Mouse (Mus musculus): ENCODE measurements around the gene Sestd1. TPM values are rescaled to one million over a fixed set of nuclear protein-coding genes. Genes with fewer than 3 reads are reported as not detected.
A peak's percentile ranks its signal among the peaks of the same experiment; 100 is the strongest.

Gene Sestd1
- total and polyA plus RNA-seq, 2 experiments from 2014 or later, result 21.0 to 41.3 TPM

- Histone ChIP-seq H3K27me3 (ENCODE audit: insufficient read depth, low read length) (no peaks in the 10 kb centered on the region), H3K27ac (no peak overlapping the region), H3K9me3 (ENCODE audit: low read length) (no peaks in the 10 kb centered on the region), H3K4me1 (ENCODE audit: insufficient read depth, low read length) (peaks cover 19% of the 10 kb centered on the region), H3K9ac (replicated peaks; ENCODE audit: low read length) (no peak overlapping the region), H3K4me3 (ENCODE audit: low read length) (no peak overlapping the region), H3K36me3 (ENCODE audit: insufficient read depth, low read length) (no peaks in the 10 kb centered on the region), H3K4me2 (ENCODE audit: low read depth, low read length) (no peak overlapping the region)
- ATAC-seq (no peak), DNase-seq (ENCODE audit: low spot score) (no peak)
- TF ChIP-seq CTCF (IDR thresholded peaks at IDR 0.05; ENCODE audit: low read depth), result no peak
- WGBS, result 81% methylated on average over 6 of the region's 6 CpGs
Measured at GRCm38 (mm10) chr2:77264550-77264949, 15.8 kb downstream of the Sestd1 start.

DNA sequence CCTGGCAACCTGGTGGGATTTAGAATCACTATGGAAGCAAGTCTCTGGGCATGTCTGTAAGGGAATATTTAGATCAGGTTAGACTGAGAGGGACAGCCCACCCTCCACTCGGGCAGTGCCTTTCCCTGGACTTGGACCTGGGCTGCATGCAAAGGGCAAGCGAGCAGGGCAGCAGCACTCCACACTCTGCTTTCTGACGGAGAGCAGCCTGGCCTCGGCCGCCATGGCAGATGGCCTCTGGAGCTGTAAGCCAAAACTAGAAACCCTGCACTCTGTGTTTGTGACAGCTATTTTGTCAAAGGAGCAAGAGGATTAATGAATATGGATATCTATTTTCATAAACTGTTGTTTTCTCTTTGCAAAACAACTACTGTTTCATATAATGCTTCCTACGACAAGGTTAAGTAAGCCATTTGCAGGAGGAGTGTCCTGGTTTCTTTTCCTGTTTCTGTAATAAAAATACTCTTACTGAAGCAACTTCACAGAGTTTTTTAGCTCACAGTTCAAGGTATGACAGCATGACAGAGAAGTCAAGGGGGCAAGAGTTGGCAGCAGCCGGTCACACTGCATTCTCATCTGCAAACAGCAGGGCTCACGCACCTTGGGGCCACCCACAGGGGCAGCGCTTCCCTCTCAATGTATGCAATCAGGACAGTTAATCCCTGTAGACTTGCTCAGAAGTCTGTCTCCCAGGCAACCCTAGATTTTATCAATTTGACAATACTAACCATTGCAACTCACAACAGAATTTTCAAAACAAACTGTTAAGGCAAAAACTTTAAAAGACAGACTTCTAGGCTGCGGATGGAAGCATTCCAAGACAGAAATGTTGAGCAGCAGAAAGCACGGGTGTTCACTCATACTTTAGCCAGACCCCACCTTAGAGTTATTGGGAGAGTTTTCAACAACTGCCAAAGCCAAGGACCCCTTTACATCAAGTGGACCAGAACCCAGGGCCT is 16.6 kb downstream of the Sestd1 start:
- peak; percentile 74 for ATAC-seq
- peak overlapping the region; percentile 54; the same call in 1 of the 2 replicates for H3K27ac ChIP-seq

DNA sequence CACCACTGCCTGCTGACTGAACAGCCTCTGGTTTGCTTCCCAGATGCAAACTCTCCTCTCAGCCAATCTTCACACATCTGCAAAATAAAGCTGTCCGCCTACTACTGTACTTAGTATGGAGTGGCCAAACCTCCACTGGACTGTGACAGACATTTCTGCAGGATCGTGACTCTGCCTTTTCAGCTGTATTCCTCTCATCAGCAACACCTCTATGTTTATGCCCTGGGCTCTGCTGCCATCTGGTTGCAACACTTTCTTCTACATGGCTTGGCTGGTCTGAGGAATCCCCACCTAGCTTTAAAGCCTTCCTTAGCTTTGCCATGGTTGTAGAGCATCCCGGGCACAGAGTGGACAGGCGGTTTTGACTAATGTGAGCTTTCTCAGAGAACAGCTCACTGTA is 20.3 kb downstream of the Sestd1 start:
- Histone ChIP-seq H3K27ac (no peak overlapping the region), H3K9me3 (ENCODE audit: low read length) (no peaks in the 10 kb centered on the region), H3K4me3 (ENCODE audit: low read length) (no peak overlapping the region), H3K36me3 (ENCODE audit: insufficient read depth, low read length) (no peaks in the 10 kb centered on the region), H3K4me2 (ENCODE audit: low read depth, low read length) (no peak overlapping the region), H3K4me1 (ENCODE audit: insufficient read depth, low read length) (peaks cover 11% of the 10 kb centered on the region), H3K9ac (replicated peaks; ENCODE audit: low read length) (no peak overlapping the region), H3K27me3 (ENCODE audit: insufficient read depth, low read length) (no peaks in the 10 kb centered on the region)
- peak; percentile 54 for TF ChIP-seq CTCF (IDR thresholded peaks at IDR 0.05; ENCODE audit: low read depth)
- ATAC-seq (peak; percentile 31; the same call in 1 of the 2 replicates), DNase-seq (ENCODE audit: low spot score) (peak; percentile 33)
- WGBS, result 69% methylated on average over 4 of the region's 4 CpGs

More for the DNA sequence above, 16.6 kb downstream of the Sestd1 start:
- Histone ChIP-seq H3K9ac (replicated peaks; ENCODE audit: low read length) (no peak overlapping the region), H3K36me3 (ENCODE audit: insufficient read depth, low read length) (no peaks in the 10 kb centered on the region), H3K27me3 (ENCODE audit: insufficient read depth, low read length) (no peaks in the 10 kb centered on the region), H3K4me3 (ENCODE audit: low read length) (no peak overlapping the region), H3K4me1 (ENCODE audit: insufficient read depth, low read length) (peaks cover 17% of the 10 kb centered on the region), H3K4me2 (ENCODE audit: low read depth, low read length) (no peak overlapping the region), H3K9me3 (ENCODE audit: low read length) (no peaks in the 10 kb centered on the region)
- DNase-seq (ENCODE audit: low spot score), result peak; percentile 53
- WGBS, result 50% methylated on average over 11 of the region's 11 CpGs
- TF ChIP-seq CTCF (IDR thresholded peaks at IDR 0.05; ENCODE audit: low read depth), result no peak

GRCm38 (mm10) chr2:77253227-77253626 is 27.2 kb downstream of the Sestd1 start:
- Histone ChIP-seq H3K27ac (no peak overlapping the region), H3K27me3 (ENCODE audit: insufficient read depth, low read length) (no peaks in the 10 kb centered on the region), H3K9me3 (ENCODE audit: low read length) (no peaks in the 10 kb centered on the region), H3K4me1 (ENCODE audit: insufficient read depth, low read length) (no peaks in the 10 kb centered on the region), H3K9ac (replicated peaks; ENCODE audit: low read length) (no peak overlapping the region), H3K4me2 (ENCODE audit: low read depth, low read length) (no peak overlapping the region), H3K4me3 (ENCODE audit: low read length) (no peak overlapping the region), H3K36me3 (ENCODE audit: insufficient read depth, low read length) (no peaks in the 10 kb centered on the region)
- WGBS, result 87% methylated on average over 6 of the region's 6 CpGs
- no peak for ATAC-seq
- no peak for DNase-seq (ENCODE audit: low spot score)
- no peak for TF ChIP-seq CTCF (IDR thresholded peaks at IDR 0.05; ENCODE audit: low read depth)

- WGBS, result 92% methylated on average over 6 of the region's 6 CpGs
- no peaks in the 10 kb centered on the region for H3K4me1 ChIP-seq (ENCODE audit: insufficient read depth, low read length)
- TF ChIP-seq CTCF (IDR thresholded peaks at IDR 0.05; ENCODE audit: low read depth), result no peak
- no peaks in the 10 kb centered on the region for H3K9me3 ChIP-seq (ENCODE audit: low read length)
- DNase-seq (ENCODE audit: low spot score) (no peak), ATAC-seq (no peak)
- H3K4me2 ChIP-seq (ENCODE audit: low read depth, low read length), result no peak overlapping the region
- H3K36me3 ChIP-seq (ENCODE audit: insufficient read depth, low read length), result no peaks in the 10 kb centered on the region
- H3K27me3 ChIP-seq (ENCODE audit: insufficient read depth, low read length), result no peaks in the 10 kb centered on the region
- H3K9ac ChIP-seq (replicated peaks; ENCODE audit: low read length), result no peak overlapping the region
- no peak overlapping the region for H3K4me3 ChIP-seq (ENCODE audit: low read length)
- H3K27ac ChIP-seq, result no peak overlapping the region
Measured at GRCm38 (mm10) chr2:77251736-77252135, 28.7 kb downstream of the Sestd1 start.

- peak; percentile 79 for DNase-seq (ENCODE audit: low spot score)
- no peak overlapping the region for H3K27ac ChIP-seq
- peak; percentile 61 for ATAC-seq
- no peaks in the 10 kb centered on the region for H3K9me3 ChIP-seq (ENCODE audit: low read length)
- no peak overlapping the region for H3K9ac ChIP-seq (replicated peaks; ENCODE audit: low read length)
- no peaks in the 10 kb centered on the region for H3K4me1 ChIP-seq (ENCODE audit: insufficient read depth, low read length)
- peak; percentile 84 for TF ChIP-seq CTCF (IDR thresholded peaks at IDR 0.05; ENCODE audit: low read depth)
- no peaks in the 10 kb centered on the region for H3K27me3 ChIP-seq (ENCODE audit: insufficient read depth, low read length)
- no peaks in the 10 kb centered on the region for H3K36me3 ChIP-seq (ENCODE audit: insufficient read depth, low read length)
- H3K4me3 ChIP-seq (ENCODE audit: low read length), result no peak overlapping the region
- 37% methylated on average over 8 of the region's 8 CpGs for WGBS
- no peak overlapping the region for H3K4me2 ChIP-seq (ENCODE audit: low read depth, low read length)
Measured at GRCm38 (mm10) chr2:77249771-77250681, 30.4 kb downstream of the Sestd1 start.

All from hindbrain, postnatal 0 days (tissue).